Mouse (Mus musculus) heart, embryonic 15.5 days (tissue): Measurements from ENCODE around the gene Rbm7. TPM values are rescaled to one million over a fixed set of nuclear protein-coding genes. Genes with fewer than 3 reads are reported as not detected.

Experiments used
- ATAC-seq: fragments of 200-750 bp; cut with Nextera tagmentation; replicated peaks from 2 replicates; pipeline ENCODE4 v1.8.0; 2017; ENCODE audit warnings: low read depth, moderate TSS enrichment; ENCODE audit not compliant: insufficient number of reproducible peaks, insufficient read depth, low FRiP score
- H3K27ac ChIP-seq: fragments of 300-500 bp; sonication (generic); 2 replicates; pipeline ENCODE4 v1.5.1; 2015; ENCODE audit warnings: mild to moderate bottlenecking, inconsistent platforms
- H3K27me3 ChIP-seq: fragments of 300-500 bp; sonication (generic); 2 replicates; pipeline ENCODE4 v1.6.1; 2015; ENCODE audit warnings: inconsistent platforms
- H3K36me3 ChIP-seq: fragments of 300-500 bp; sonication (generic); 2 replicates; pipeline ENCODE4 v1.6.1; 2015; ENCODE audit warnings: mild to moderate bottlenecking, inconsistent platforms
- H3K4me1 ChIP-seq: fragments of 300-500 bp; sonication (generic); replicated peaks from 2 replicates; pipeline ENCODE4 v1.6.1; 2015; ENCODE audit warnings: inconsistent platforms
- H3K4me2 ChIP-seq: fragments of 300-500 bp; sonication (generic); 2 replicates; pipeline ENCODE4 v1.6.1; 2015; ENCODE audit warnings: inconsistent platforms, mild to moderate bottlenecking, moderate library complexity
- H3K4me3 ChIP-seq: fragments of 300-500 bp; sonication (generic); 2 replicates; pipeline ENCODE4 v1.5.1; 2015; ENCODE audit warnings: mild to moderate bottlenecking, inconsistent platforms
- H3K9ac ChIP-seq: fragments of 300-500 bp; sonication (generic); 2 replicates; pipeline ENCODE4 v1.6.1; 2015; ENCODE audit warnings: mild to moderate bottlenecking, inconsistent platforms
- H3K9me3 ChIP-seq: fragments of 300-500 bp; sonication (generic); replicated peaks from 2 replicates; pipeline ENCODE4 v1.6.1; 2016; ENCODE audit warnings: inconsistent platforms
- WGBS: fragments of 180-500 bp; shearing (Covaris S2); methylation state at CpG from one replicate; pipeline ENCODE4 v1.1.7; 2015; ENCODE audit warnings: mixed read lengths; 5-methylcytosine and 5-hydroxymethylcytosine counted together
- microRNA-seq: library from miRNA; unstranded; fragments of <30 nt; microRNA quantifications from one replicate; pipeline ENCODE4, GENCODE M21; 2016
- polyA plus RNA-seq: library from polyadenylated mRNA; unstranded; fragments of >200 nt; fragmentation: Nextera tagmentation; extraction: Ambion mirVana; gene quantifications from 2 replicates; pipeline ENCODE4 v1.2.1, GENCODE M21; 2015

Rbm7 gene
- polyA plus RNA-seq, 1 experiment from 2014 or later, result 79.7 TPM

DNA sequence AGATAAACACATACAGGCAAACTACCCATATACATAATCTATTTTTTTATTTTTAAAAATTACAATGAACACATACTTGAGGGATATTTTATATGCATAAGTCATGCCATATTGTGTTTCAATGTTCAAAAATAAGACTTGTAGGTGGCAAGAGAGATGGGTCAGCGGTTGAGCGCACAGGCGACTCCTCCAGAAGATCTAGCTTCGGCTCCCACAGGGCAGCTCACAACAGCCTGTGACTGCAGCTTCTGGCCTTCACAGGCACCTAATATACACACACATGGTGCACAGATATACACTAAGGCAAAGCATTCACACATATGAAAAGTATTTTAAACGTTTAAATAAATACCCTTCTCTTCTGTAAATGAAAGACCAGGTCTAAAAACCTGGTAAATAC, 35.7 kb downstream of the Rbm7 start:
- H3K27ac ChIP-seq, result no peak overlapping the region
- no peak overlapping the region for H3K9ac ChIP-seq
- no peaks in the 10 kb centered on the region for H3K36me3 ChIP-seq
- H3K4me2 ChIP-seq, result no peak overlapping the region
- no peaks in the 10 kb centered on the region for H3K4me1 ChIP-seq
- WGBS, result 91% methylated on average over 5 of the region's 5 CpGs
- H3K4me3 ChIP-seq, result no peak overlapping the region
- ATAC-seq, result no peak
- no peaks in the 10 kb centered on the region for H3K9me3 ChIP-seq
- no peaks in the 10 kb centered on the region for H3K27me3 ChIP-seq

DNA sequence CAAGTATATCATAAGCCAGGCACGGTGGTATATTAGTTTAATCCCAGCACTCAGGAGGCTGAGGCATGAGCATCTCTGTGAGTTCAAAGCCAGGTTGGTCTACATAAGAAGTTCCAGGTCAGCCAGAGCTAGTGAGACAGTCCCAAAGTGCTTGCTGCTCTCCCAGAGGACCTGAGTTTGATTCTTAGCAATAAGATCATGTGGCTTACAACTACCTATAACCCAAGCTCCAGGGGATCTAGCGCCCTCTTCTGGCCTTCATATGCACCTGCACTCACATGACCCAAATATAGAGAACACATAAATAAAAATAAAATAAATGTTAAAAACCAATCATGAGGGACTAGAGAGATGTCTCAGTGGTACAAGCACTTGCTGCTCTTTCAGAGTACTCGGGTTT, 36.2 kb downstream of the Rbm7 start:
- WGBS, result 64% methylated on average over 3 of the region's 3 CpGs
- no peak overlapping the region for H3K9ac ChIP-seq
- no peak overlapping the region for H3K4me2 ChIP-seq
- H3K36me3 ChIP-seq, result no peaks in the 10 kb centered on the region
- ATAC-seq, result no peak
- no peaks in the 10 kb centered on the region for H3K4me1 ChIP-seq
- no peak overlapping the region for H3K27ac ChIP-seq
- H3K9me3 ChIP-seq, result no peaks in the 10 kb centered on the region
- H3K27me3 ChIP-seq, result no peaks in the 10 kb centered on the region
- H3K4me3 ChIP-seq, result no peak overlapping the region

DNA sequence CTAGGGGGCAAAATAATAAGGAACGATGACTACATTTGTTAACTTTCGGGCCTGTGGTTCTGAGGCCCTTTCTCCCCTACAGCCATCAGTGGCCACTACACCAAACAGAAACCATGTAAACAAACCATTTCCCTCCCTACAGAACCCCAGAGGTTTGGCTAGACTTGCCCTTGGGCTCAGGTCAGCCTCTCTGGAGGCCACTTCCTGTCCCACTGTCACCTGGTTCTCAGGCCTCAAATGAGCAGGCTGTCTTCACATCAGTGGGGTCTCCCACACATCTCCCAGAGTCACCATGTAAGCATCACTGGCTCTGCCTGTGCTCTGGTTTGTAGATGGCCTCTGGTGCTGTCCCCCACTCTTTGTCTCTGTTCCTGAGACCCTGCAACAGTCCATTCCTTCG, 39.1 kb downstream of the Rbm7 start:
- Histone ChIP-seq H3K27ac (no peak overlapping the region), H3K4me3 (no peak overlapping the region), H3K4me1 (no peaks in the 10 kb centered on the region), H3K4me2 (no peak overlapping the region), H3K36me3 (no peaks in the 10 kb centered on the region), H3K9ac (no peak overlapping the region), H3K9me3 (no peaks in the 10 kb centered on the region), H3K27me3 (no peaks in the 10 kb centered on the region)
- WGBS, result 83% methylated on average over 3 of the region's 3 CpGs
- ATAC-seq, result no peak

DNA sequence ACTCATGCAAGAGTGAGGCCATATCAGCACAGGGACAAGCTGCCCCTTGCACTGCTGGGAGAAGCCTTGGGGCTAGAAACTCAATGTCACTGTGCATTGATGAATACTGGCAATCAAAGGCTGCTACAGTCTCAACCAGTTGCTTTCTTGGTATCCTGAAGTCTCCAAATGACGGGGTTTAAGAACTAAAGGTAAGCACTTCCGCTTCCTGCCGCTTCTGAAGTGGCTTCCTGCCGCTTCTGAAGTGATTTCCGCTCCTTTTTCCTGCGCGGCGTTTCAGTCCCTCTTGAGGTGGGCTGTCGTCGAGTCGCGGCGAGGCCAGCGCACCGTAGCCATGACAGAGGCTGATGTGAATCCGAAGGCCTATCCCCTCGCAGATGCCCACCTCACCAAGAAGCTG, 45.0 kb downstream of the Rbm7 start:
- Histone ChIP-seq H3K4me1 (no peaks in the 10 kb centered on the region), H3K36me3 (no peaks in the 10 kb centered on the region), H3K27ac (no peak overlapping the region), H3K4me2 (no peak overlapping the region), H3K27me3 (no peaks in the 10 kb centered on the region), H3K4me3 (no peak overlapping the region), H3K9ac (no peak overlapping the region), H3K9me3 (no peaks in the 10 kb centered on the region)
- 82% methylated on average over 17 of the region's 17 CpGs for WGBS
- no peak for ATAC-seq

DNA sequence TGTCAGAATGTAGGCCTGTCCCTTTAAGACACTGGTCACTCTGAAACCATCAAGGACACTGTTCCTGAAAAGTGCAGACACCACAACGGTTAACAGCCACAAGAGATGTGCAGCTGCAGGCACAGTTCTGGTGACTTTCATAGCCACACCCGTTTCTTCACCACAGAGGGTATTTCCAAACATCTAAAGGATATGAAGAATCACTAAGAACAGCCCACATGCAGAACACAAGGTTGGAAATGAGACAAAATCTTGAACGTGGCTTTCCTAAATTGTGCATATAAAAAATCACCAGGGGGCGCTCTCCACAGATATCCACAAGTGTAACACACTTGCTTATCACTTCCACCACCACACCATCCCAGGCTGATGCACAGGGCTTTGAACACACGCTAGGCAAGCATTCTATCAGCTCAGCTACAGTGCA, 47.3 kb downstream of the Rbm7 start:
- Histone ChIP-seq H3K9me3 (no peaks in the 10 kb centered on the region), H3K27ac (no peak overlapping the region), H3K9ac (no peak overlapping the region), H3K4me2 (no peak overlapping the region), H3K36me3 (no peaks in the 10 kb centered on the region), H3K4me3 (no peak overlapping the region), H3K4me1 (no peaks in the 10 kb centered on the region), H3K27me3 (no peaks in the 10 kb centered on the region)
- 28% methylated on average over 5 of the region's 5 CpGs for WGBS
- ATAC-seq, result no peak

DNA sequence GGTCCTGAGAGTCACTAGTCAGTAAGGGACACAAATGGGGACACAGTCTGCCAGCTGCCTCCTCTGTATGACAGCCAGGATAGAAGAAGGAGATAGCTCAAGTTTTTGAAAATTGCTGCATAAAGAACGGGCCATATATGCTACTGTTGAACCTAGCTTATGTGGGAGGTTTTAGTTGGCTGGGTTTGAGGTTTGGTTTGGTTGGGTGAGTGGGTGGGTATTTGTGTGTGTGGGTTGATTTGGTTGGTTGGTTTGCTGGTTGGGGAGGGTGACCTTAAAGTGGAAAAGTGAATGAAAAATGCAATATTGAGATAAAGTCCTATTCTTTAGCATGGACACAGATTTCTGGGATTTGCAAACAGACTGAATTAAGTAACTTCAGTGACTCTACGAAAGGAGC, 50.3 kb downstream of the Rbm7 start:
- Histone ChIP-seq H3K9ac (no peak overlapping the region), H3K36me3 (no peaks in the 10 kb centered on the region)

DNA sequence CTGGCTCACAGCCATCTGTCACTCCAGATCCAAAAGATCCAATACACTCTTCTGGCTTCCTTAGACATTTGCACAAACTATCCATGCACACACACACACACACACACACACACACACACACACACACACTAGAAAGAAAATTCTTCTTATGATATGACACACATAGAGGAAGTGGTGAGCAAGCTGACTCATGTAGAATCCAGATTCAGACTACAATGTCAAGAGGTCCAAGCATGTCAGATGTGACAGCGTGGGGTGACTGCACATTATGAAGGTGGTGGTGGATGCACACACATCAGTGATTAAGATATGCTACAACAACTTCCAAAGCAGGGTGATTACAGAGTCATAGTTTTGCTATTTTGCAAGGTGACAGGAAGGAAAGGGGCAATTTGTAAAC, 51.2 kb downstream of the Rbm7 start:
- Histone ChIP-seq H3K4me1 (no peaks in the 10 kb centered on the region), H3K36me3 (no peaks in the 10 kb centered on the region), H3K27ac (no peak overlapping the region), H3K4me3 (no peak overlapping the region), H3K9me3 (no peaks in the 10 kb centered on the region), H3K27me3 (no peaks in the 10 kb centered on the region), H3K9ac (no peak overlapping the region), H3K4me2 (no peak overlapping the region)
- WGBS, result 73% methylated on average over 1 of the region's 1 CpGs
- no peak for ATAC-seq

More for the DNA sequence above, 50.3 kb downstream of the Rbm7 start:
- H3K4me2 ChIP-seq, result no peak overlapping the region
- 85% methylated on average over 2 of the region's 2 CpGs for WGBS
- no peak overlapping the region for H3K27ac ChIP-seq
- no peak overlapping the region for H3K4me3 ChIP-seq
- H3K27me3 ChIP-seq, result no peaks in the 10 kb centered on the region
- no peaks in the 10 kb centered on the region for H3K9me3 ChIP-seq
- ATAC-seq, result no peak
- H3K4me1 ChIP-seq, result no peaks in the 10 kb centered on the region

Small RNAs within 50 kb of the gene (microRNA-seq; reads per million reads assigned to microRNA genes)
- not detected for gene Gm23653

Other genes with a start within 250 kb of the Rbm7 start
- gene Nxpe2, start 141.8 kb downstream of the Rbm7 start, polyA plus RNA-seq, result 1.7 and 2.5 TPM in 2 replicates
- 96.6 and 98.7 TPM in 2 replicates for gene Rexo2, start 14.7 kb downstream of the Rbm7 start, polyA plus RNA-seq
- gene Gm5617, start 143 bp upstream of the Rbm7 start, polyA plus RNA-seq, result 25.1 and 35.2 TPM in 2 replicates
- gene Nnmt, start 109.9 kb upstream of the Rbm7 start, polyA plus RNA-seq, result 6.2 and 7.2 TPM in 2 replicates